Mouse (Mus musculus) ES-Bruce4 (cell line): Measurements from ENCODE around the gene Hnf1a. TPM values are rescaled to one million over a fixed set of nuclear protein-coding genes. Genes with fewer than 3 reads are reported as not detected.

Source experiments
- H3K27ac ChIP-seq: 2 replicates; pipeline ENCODE4 v1.5.1; 2012; ENCODE audit warnings: low read length, inconsistent platforms; ENCODE audit not compliant: insufficient read depth
- H3K27me3 ChIP-seq: 2 replicates; pipeline ENCODE4 v1.6.1; 2012; ENCODE audit warnings: mild to moderate bottlenecking, low read length, inconsistent platforms; ENCODE audit not compliant: control insufficient read depth, poor library complexity, insufficient read depth, severe bottlenecking
- H3K36me3 ChIP-seq: 2 replicates; pipeline ENCODE4 v1.6.1; 2012; ENCODE audit warnings: inconsistent platforms, mild to moderate bottlenecking, low read length, moderate library complexity; ENCODE audit not compliant: control insufficient read depth, poor library complexity, insufficient read depth, severe bottlenecking
- H3K4me1 ChIP-seq: one replicate; pipeline ENCODE4 v1.8.1; 2011; ENCODE audit warnings: low read length; ENCODE audit not compliant: control insufficient read depth, insufficient read depth
- H3K4me3 ChIP-seq: 2 replicates; pipeline ENCODE4 v1.5.1; 2011; ENCODE audit warnings: low read depth, mild to moderate bottlenecking, low read length
- H3K9ac ChIP-seq: 2 replicates; pipeline ENCODE4 v1.6.1; 2012; ENCODE audit warnings: low read depth, mild to moderate bottlenecking, inconsistent platforms; ENCODE audit not compliant: poor library complexity, severe bottlenecking
- H3K9me3 ChIP-seq: replicated peaks from 2 replicates; pipeline ENCODE4 v1.6.1; 2012; ENCODE audit warnings: mild to moderate bottlenecking, low read length, inconsistent platforms; ENCODE audit not compliant: control insufficient read depth, poor library complexity, insufficient read depth, severe bottlenecking
- CTCF ChIP-seq: IDR thresholded peaks from one replicate; pipeline ENCODE4 v1.8.1; 2011; ENCODE audit warnings: low read depth, low read length
- EP300 ChIP-seq: IDR thresholded peaks from 2 replicates; pipeline ENCODE4 v1.6.1; 2011; ENCODE audit warnings: low read depth, low read length; ENCODE audit not compliant: insufficient read depth
- POLR2A ChIP-seq: IDR thresholded peaks from one replicate; pipeline ENCODE4 v1.8.1; 2011; ENCODE audit warnings: low read length; ENCODE audit not compliant: insufficient read depth
- polyA plus RNA-seq: library from polyadenylated mRNA; stranded (reverse); fragments of >200 nt; gene quantifications from 2 replicates; pipeline ENCODE4 v1.2.4, GENCODE M21; 2011; ENCODE audit warnings: low read depth; ENCODE audit not compliant: missing spikeins, insufficient read depth, insufficient read length

Gene Hnf1a
- polyA plus RNA-seq, 1 experiment, result 1.3 TPM

- H3K27ac ChIP-seq, result no peak overlapping the region
Observed at GRCm38 (mm10) chr5:114958069-114958468, 12.8 kb downstream of the Hnf1a start.

GRCm38 (mm10) chr5:114953326-114953725 lies 17.6 kb downstream of the Hnf1a start:
- Histone ChIP-seq H3K27me3 (no peaks in the 10 kb centered on the region), H3K36me3 (peaks cover 4% of the 10 kb centered on the region; the same call in 1 of the 2 replicates), H3K27ac (no peak overlapping the region), H3K9ac (no peak overlapping the region), H3K4me3 (no peak overlapping the region), H3K9me3 (no peaks in the 10 kb centered on the region), H3K4me1 (no peaks in the 10 kb centered on the region)
- TF ChIP-seq CTCF (no peak), POLR2A (no peak), EP300 (no peak)

More at GRCm38 (mm10) chr5:114958069-114958468, 12.8 kb downstream of the Hnf1a start:
- TF ChIP-seq EP300, result no peak
- TF ChIP-seq CTCF, result no peak
- no peak for TF ChIP-seq POLR2A
- no peak overlapping the region for H3K9ac ChIP-seq
- no peak overlapping the region for H3K4me3 ChIP-seq
- H3K4me1 ChIP-seq, result no peaks in the 10 kb centered on the region
- no peaks in the 10 kb centered on the region for H3K9me3 ChIP-seq
- no peaks in the 10 kb centered on the region for H3K27me3 ChIP-seq
- H3K36me3 ChIP-seq, result no peaks in the 10 kb centered on the region

- TF ChIP-seq EP300, result no peak
- TF ChIP-seq POLR2A, result no peak
- no peak for TF ChIP-seq CTCF
- Histone ChIP-seq H3K36me3 (peaks cover 21% of the 10 kb centered on the region; the same call in 1 of the 2 replicates), H3K9me3 (no peaks in the 10 kb centered on the region), H3K4me3 (no peak overlapping the region), H3K9ac (no peak overlapping the region), H3K27me3 (no peaks in the 10 kb centered on the region), H3K27ac (no peak overlapping the region), H3K4me1 (no peaks in the 10 kb centered on the region)
Observed at GRCm38 (mm10) chr5:114951279-114951880, 19.5 kb downstream of the Hnf1a start.

GRCm38 (mm10) chr5:114950669-114951068 lies 20.2 kb downstream of the Hnf1a start:
- Histone ChIP-seq H3K9me3 (no peaks in the 10 kb centered on the region), H3K36me3 (peaks cover 26% of the 10 kb centered on the region; the same call in 1 of the 2 replicates), H3K27ac (no peak overlapping the region), H3K4me1 (no peaks in the 10 kb centered on the region), H3K9ac (no peak overlapping the region), H3K27me3 (no peaks in the 10 kb centered on the region), H3K4me3 (no peak overlapping the region)
- TF ChIP-seq CTCF, result no peak
- TF ChIP-seq EP300, result no peak
- no peak for TF ChIP-seq POLR2A

- Histone ChIP-seq H3K4me1 (no peaks in the 10 kb centered on the region), H3K36me3 (peaks cover 26% of the 10 kb centered on the region; the same call in 1 of the 2 replicates), H3K27me3 (no peaks in the 10 kb centered on the region), H3K4me3 (no peak overlapping the region), H3K9me3 (no peaks in the 10 kb centered on the region), H3K27ac (no peak overlapping the region), H3K9ac (no peak overlapping the region)
- TF ChIP-seq EP300 (no peak), CTCF (no peak), POLR2A (no peak)
Observed at GRCm38 (mm10) chr5:114949812-114950211, 21.1 kb downstream of the Hnf1a start.

- H3K36me3 ChIP-seq, result peaks cover 26% of the 10 kb centered on the region; the same call in 1 of the 2 replicates
- H3K9ac ChIP-seq, result no peak overlapping the region
- no peaks in the 10 kb centered on the region for H3K4me1 ChIP-seq
- no peak overlapping the region for H3K4me3 ChIP-seq
- no peaks in the 10 kb centered on the region for H3K27me3 ChIP-seq
- TF ChIP-seq POLR2A (no peak), EP300 (no peak), CTCF (no peak)
- H3K27ac ChIP-seq, result no peak overlapping the region
- no peaks in the 10 kb centered on the region for H3K9me3 ChIP-seq
Observed at GRCm38 (mm10) chr5:114949316-114949715, 21.6 kb downstream of the Hnf1a start.
